Mouse (Mus musculus) frontal cortex, adult (tissue): ENCODE results near the gene OR5BS1P.
"Not testable (repeated sequence)": the region's sequence is repeated elsewhere in the genome, so short reads cannot be mapped to it uniquely, and the experiment has no call there.

ENCODE experiments used
- ATAC-seq: cut with Nextera tagmentation; 2 replicates; pipeline ENCODE4 v1.9.2; 2017; ENCODE audit warnings: mild to moderate bottlenecking, moderate library complexity, mixed read lengths; ENCODE audit not compliant: low TSS enrichment

OR5BS1P gene

DNA sequence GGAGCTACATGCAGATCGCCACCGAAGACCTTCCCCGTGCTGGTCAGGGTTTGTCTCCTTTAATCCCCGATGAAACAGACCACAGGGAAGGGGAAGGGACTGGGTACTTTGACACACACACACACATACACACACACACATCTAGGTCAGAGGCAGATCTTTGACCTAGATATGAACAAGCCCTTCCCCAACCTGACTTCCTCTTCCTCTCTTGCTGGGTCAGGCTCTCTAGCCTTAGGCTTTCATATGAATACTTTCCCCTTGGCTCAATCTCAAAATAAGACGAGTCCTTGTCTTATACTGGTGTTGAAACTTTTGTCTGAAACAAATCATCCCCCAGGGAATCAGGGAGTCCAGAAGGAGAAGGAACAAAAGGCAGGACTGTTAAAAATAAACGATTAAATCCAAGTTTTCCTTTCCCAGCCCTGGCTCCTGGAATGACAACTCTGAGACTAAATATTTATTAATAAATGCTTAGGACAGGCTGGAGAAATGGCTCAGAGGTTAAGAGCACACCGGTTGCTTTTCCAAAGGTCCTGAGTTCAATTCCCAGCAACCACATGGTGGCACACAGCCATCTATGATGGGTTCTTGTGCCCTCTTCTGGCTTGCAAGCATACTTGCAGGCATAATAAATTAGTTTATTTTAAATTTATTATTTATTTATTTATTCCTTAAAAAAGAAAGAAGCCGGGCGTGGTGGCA, 36.7 kb downstream of the OR5BS1P start:
- no peak for ATAC-seq

DNA sequence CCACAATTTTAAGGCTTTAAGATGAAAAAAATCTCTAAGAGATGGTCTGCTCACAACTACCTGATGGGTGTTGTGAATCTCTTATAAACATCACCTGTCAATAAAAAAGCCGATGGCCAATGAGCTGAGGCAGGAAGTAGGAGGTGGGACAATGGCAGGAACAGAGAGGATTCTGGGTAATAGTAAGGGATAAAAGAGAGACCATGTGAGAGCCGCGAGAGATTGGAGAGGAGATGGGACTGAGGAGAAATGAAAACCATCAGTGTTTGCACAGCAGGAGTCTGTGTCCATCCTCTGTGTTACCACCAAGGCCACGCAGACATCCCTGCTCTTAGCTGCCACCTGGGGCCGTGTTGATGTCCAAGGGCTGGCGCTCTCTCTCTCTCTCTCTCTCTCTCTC, 37.6 kb downstream of the OR5BS1P start:
- no peak for ATAC-seq

DNA sequence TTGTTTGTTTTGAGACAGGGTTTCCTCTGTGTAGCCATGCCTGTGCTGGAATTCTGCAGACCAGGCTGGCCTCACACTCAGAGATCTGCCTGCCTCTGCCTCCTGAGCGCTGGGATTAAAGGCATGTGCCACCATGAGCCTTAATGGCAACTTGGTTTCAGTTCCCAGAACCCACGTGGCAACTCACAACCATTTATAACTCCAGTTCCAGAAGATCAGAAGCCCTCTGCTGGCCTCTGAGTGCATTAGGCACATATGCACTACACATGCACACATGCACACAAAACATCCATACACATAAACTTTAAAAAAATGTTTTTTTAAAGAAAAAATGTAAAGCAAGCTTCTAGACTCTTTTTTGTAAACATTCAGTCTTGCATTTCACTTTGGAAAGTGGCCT, 39.7 kb downstream of the OR5BS1P start:
- ATAC-seq, result no peak

DNA sequence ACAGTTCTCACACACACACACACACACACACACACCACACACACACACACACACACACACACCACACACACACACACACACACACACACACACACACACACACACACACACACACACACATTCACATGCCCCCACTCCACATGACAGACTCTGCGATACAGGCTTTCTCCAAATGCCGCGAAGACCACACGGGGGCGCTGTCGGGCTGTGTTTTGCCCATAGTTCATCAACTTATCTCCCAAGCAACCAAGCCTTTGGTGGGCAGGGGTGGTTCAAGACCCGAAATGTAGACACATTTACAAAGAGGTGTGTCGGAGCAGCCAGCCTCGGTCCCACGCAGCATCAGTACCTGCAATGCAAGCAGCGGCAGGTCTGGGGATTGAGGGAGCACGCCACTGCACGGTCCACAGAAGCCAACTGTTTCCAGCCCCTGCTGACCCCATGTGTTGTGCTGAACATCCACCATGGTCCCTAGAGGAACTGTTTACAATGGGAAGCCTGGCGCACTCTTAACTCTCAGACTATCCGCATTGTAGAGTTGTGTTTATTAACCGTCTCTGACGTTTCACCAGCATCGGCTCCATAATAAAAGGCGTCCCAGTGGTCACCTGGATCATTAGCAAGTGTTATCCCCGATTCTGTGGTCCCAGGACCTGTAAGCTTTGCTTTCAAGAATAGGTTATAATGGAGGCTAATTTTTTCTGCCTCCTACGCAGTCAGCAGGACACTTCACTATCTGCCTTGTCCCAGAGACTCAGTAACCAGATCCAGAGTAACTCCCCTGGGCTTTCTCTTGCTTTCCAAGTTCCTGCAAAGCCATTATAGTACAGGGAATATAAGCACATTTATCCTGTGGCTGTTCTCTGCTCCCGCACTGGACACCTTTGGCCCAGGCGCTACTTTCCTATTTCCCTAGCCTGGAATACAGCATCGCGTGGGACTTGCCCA, 41.0 kb downstream of the OR5BS1P start:
- 0 out of 2 replicates have a peak, but pooled peaks have one; percentile 67 for ATAC-seq

DNA sequence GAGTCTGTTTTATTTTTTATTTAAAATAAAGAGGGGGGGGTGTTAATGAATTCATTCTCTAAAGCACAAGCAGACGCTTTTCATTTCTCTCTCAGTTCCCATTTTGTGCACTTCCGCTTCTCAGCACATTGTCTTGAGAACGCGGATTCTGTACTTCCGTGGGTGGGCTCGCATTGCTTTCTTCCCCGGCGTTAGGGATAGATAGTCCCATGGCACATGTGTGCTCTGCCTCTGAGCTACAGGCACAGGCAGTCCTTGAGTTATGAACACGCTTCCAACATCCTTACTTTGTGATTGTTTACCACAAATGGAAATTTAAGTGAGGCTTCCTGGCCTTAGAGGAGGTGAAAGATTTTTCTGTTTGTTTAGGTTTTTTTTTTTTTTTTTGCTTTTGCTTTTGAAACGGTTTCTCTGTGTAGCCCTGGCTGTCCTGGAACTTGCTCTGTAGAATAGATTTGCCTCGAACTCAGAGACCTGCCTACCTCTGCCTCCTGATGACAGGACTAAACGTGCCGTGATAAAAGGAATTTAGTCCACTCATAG, 41.8 kb downstream of the OR5BS1P start:
- no peak for ATAC-seq

DNA sequence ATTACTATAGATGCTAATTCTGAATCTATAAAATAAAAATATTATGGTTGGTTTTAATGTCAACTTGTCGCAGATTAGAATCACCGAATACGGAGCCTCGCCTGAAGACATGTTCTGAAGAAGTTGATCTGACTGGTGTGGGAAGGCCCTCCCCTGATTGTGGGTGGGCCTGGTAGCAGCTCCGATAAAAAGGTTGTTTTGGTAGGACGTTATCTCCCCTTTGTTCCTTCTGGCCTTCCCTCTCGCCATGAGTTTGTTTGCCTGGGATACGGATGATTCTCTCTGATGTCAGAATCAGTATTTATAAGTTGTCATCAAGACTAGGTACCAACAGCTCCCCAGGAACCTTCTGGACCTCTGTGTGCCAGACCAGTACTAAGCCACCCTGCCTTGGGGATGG, 42.5 kb downstream of the OR5BS1P start:
- no peak for ATAC-seq

DNA sequence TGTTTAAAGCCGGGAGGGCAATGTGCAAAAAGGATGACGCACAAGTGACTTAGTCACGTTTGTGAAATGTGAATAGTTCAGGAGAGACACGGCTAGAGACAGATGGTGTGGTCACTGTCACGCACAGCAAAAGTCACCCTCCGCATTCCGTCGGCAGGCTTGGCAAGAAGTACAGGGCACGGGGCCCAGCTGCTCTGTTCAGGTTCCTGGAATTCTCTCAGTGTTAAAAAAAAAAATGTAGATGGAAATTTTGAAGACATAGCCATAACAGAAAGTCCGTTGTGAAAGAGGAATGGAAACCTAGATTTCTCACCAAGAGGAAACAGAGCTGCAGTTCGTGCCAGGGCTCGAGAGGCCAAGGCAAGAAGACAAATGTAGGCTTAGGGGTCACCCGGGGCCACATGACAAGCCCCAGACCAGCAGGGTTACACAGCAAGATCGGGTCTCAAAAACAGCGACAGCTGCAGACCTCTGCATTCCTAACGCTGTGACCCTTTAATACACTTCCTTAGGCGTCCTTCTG, 43.2 kb downstream of the OR5BS1P start:
- ATAC-seq, result peak; percentile 41; the same call in 1 of the 2 replicates

DNA sequence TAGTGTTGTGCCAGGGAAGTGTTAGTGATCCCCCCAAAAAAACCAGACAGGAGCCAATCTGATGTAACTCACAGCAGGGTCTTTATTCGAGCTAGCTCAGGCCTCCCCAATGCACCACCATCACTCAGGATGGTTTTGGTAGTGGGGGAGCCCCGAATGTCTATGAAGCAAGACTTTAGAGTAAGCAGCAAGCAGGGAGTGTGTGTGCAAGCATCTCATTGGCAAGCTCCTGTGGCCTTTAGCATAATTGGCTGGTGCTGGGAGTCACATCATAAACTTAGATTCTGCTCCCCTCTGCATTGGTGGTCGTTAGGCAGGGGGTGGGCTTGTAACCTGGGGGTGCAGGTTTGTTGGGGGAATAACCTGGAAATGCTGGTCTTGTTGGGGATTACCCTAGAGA, 44.0 kb downstream of the OR5BS1P start:
- ATAC-seq, result not testable (repeated sequence)

DNA sequence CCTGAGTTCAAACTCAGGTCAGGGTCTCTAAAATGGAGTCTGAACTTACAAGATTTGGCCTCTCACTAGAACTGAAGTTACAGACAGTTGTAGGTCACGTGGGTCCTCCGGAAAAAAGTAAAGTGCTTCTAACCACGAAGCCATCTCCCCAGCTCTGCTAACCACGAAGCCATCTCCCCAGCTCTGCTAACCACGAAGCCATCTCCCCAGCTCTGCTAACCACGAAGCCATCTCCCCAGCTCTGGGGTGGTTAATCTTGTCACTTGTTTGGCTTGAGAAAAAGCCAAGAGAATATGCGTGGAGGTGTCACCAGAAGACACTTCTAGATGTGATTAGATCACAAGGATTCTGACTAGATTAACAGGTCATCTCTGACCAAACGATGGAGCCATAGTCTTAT, 44.5 kb downstream of the OR5BS1P start:
- no peak for ATAC-seq

DNA sequence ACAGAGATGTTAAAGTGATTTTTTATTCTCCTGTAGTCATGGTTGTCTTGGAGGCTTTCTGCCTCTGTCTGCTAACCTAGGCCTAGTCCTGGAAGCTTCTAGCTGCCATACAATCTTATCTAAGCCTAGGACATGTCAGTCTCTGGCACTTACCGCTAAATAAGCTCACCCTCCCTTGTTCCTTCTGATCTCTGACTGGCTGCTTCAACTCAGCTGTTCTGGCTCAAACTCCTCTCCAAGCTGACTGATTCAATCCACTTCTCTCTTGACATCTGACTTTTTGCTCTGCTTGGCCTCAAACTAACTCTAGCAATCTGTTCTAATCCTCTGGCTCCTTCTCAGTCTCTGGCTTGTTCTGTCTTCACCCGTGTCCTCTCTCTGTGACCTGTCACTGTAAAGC, 45.1 kb downstream of the OR5BS1P start:
- not testable (repeated sequence) for ATAC-seq

DNA sequence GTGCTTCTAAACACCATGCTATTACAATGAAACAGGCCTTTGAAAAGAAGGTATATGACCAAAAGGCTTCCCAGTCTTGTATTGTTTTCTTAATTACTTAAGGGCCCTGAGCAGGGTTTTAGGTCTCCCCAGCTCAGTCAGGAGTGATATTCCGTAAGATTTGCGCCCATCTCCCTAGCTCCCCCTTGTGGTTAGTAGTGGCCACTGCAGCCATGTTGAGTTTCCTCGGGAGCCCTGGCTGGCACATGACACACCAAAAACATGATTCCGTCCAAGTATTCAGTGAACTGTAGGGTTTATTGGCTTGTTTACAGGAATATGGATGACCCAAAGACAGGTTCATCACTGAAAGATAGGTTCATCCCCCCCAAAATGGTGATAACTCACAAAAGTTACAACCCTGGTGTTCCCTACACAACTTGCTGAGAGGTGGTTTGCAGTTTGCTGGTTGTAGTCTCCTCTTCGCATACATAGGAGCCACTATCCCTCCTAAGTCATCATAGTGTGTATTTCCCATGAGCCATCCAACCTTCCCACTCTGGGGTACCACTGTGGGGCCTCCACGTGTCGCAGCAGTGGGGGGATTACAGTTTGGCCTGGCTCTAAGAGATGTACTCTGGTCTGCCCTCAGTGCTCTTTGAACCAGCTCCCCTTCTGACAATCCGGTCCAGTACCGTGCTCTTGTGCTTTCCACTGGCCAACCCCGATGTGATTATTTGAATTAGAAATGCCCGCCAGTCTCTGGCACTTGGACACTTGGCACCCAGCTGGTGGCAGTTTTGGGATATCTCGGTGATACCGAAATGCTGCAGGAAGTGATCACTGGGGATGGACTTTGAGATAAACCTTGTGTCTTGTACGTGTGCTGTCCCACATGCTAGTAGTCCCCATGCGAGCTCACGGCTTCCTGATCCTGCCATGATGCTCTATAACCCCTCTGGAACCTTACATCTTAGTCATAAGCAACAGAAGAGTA, 48.0 kb downstream of the OR5BS1P start:
- ATAC-seq, result peak; percentile 59; the same call in 1 of the 2 replicates

DNA sequence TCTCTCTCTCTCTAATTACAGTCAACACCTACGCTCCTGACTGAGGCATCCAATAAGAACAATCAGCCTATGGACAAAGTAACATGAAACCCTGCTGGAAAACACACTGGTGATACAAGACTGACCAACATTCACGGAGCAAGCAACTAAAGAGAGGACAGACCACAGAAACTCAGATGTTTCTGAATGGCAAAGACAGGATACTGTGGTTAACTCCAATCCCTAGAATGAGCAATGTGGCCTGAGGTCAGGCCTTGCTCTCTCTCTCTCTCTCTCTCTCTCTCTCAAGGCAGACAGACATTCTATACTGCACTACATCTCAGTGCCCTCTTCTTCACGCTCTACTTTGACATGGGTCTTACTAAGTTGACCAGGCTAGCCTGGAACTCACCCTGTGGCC, 51.5 kb downstream of the OR5BS1P start:
- no peak for ATAC-seq

DNA sequence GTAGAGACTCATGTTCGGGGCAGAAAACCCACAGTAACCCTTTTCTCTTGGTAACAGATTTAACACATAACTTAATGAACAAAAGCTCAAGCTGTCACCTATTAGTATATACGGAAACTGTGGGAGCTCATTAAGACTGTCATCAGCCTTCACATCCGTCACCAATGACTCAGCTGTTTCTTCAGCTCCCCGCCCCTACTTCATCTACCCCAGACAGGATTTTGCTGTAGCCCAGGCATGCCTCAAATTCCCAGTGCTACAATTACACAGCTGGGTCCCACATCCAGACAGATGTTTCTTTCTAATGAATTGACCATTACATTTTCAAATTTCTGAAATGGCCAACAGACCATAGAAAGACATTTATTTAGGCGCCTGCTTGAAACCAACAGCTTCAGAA, 56.4 kb downstream of the OR5BS1P start:
- ATAC-seq, result no peak

DNA sequence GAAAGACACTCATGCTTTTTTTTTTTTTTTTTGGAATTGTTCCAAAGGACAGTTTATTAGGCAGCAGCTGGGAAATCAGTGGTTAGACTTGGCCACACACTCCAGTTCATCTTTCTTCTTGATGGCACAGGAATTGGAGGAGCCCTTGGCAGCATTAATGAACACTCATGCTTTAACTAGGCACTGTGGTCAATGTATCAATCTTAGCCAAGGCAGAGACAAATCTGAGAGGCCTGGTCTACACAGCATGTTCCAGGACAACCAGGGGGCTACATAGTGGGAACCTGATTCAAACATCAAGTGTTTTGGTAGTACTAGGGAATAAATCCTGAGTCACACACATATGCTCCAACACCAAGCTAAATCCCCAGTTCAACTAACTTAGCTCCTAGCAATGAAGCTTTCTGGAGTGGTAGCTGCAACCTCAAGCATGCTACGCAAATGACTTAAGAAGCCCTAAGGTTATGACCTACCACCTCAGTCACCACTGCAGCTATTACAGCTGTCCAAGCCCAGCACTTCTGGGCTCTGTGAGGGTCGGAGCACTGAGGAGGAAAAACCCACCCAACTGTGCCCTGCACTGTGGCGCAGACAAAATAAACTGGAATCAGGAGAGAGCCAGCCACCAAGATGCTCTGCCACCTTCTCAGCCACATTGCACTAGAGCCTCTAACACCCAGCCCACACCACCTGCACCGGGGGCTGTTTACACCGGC, 57.5 kb downstream of the OR5BS1P start:
- no peak for ATAC-seq

DNA sequence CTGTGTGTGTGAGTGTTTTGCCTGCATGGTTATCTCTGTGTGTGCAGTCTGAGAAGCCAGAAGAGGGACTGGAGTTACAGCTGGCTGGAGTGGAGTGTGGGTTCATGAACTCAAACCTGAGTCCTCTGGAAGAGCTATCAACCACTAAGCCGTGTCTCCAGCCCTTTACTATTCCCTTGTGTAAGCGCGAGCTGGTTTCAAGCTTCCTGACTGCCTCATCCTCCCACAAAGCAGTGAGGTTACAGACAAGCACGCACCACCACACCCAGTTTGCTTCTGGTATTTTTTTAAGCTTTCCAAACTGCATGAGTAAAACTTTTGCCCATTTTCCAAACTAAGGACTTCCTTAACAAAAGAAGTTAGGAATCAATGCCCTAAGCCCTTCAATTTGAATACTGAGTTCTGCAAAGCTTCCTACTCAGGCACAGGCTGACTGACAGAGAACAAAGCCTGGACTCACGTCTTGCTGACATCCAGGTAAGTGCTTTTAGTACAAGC, 58.4 kb downstream of the OR5BS1P start:
- ATAC-seq, result no peak
